Mouse (Mus musculus) spleen, postnatal 36 days (tissue): ENCODE data around the gene Il1rn.

Source experiments
- DNase-seq, 2 experiments: peaks; one replicate each; pipeline ENCODE4 v3.0.0; 2022; ENCODE audit warnings: low spot score in 2 of 2, mixed read lengths in 1 of 2

Gene Il1rn

DNA sequence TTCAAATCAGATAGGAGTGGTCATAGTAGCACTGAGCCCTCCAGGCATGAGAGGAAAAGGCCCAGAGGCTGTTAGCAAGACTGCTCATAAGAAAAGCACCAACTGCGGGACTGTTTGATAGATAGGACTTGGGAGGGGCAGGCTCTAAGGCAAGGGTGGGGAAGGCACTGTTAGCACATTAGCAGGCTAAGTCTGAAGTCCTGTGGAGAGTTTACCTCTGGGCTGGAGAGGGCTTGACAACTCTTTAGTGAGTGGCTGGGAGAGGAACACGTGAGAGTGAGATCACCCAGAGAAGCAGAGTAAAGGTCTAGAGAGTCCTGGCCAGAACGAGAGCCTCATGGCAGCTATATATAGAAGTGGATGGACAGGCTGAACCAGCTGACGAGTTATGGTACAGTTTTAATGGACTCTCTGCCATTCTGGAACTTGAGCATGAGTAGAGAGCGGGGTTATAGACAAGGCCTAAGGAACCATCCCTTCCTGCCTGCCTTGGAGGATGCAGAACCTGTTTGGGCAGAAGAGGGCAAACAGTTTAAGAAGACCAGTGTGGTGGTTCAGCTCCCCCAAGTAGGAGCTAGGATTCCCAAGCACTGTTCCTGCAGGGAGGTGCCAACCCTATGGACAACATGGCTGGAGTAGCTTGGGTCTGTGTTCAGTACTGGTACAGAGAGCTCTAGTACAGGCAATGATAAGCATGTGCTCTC lies 42.2 kb downstream of the Il1rn start:
- no peak for DNase-seq

DNA sequence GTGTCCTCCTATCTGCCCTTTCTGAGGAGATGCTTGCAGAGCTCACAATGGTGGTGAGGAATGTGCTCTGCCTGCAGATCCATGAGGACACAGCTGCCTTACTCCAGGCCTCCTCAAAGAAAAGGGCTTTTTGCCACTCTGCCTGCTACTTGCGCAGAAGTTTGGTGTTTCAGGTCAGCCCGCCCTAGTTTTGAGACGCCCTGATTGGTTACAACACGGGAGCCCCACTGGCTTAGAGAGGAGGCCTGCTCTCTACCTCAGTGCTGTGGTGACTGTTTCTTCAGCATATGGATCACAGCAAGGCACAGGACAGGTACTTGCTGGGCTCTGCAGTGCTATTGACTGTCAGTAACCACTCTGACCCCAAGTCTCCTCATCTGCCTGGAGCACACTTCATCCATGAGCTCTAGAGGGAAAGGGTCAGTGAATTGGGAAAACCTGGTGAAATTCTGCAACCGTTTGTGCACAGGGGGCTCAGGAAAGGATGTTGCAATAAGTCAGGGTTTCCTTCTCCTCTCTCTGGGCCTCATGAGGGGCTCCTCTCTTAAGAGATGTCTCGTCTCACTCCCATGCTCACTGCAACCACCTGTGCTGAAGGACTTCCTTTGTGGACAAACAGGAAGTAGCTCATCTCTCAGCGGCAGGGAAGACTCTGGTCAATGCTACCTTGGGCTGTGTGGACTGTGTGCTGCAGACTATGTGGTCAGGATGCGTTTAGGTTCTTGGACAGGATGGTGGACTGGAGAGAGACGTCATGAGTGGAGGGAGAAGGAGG lies 46.0 kb downstream of the Il1rn start:
- peak; percentile 35 to 51 for DNase-seq

DNA sequence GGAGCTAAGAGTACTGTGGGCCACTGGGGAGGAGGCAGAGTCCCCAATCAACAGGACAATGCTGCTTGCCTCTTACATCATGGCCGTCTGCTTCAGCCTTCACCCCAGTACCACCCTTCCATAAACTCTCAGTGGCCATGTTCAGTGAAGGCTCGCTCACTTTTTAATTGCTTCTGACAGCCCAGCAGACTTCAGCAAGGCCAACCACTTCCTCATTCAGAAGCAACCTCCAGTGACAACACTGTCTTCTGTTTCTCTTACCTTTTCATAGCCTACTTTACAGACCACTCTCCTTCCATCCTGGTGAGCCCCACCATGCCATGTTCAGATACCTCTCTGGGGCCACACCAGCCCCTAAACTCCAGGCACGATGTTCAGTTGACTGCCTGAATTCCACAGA lies 47.0 kb downstream of the Il1rn start:
- peak; percentile 49 to 52 for DNase-seq

DNA sequence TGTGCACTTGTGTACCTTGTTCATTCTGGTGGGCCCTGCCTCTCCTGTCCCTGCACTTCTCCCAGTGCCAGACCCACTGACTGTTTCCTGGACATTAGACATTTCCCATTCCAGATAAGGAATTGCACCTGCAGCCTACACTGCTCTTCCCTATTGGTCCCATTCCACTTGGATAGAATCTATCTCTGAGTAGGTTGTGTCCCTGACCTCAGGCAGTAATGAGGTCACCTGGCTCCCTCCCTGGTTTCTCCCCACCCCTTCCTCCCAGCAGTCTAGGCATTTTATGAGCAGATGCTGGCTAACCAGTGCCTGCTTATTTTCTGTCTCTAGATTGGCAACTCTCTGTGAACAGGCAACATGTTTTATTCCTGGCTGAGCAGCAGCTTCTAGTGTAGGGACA lies 47.7 kb downstream of the Il1rn start:
- no peak for DNase-seq

DNA sequence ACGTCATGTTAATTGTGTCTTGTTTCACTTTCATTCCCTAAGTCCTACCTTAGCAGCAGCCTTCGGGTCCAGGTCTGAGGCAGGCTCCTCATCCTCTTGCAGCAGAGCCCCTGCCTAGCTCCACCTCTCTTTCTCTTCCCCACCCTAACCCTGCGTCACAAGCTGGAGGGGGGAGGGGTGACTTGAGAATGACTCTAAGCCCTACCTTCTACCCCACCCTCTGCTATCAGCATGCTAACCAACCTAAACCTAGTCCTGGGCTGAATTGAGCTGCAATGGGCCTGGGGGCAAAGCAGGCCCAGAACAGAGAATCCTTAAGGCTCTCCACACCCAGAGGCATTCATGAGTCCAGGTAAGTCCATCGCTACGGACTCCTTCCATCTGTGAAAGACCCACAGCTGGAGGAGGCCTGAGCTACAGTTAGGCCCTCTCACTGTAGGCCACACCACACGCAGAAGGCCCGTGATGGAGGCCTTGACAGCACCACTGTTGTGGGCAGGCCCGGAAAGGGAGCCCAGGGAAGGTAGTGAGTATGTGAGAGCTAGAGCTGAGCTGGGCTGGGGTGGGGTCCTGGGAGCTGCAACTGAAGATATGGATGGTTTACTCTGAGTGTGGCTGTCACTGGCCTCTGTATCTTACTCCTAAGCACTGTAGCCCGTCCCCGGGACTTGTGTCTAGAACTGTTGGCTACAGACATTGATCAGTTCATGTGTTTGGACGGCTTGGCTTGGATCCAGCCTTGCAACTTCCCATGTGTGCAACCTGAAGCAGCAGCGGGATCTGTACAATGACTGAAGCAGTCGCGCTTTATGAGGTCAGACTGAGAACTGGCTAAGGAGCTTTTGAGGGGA lies 48.7 kb downstream of the Il1rn start:
- DNase-seq = peak; percentile 85 to 88

DNA sequence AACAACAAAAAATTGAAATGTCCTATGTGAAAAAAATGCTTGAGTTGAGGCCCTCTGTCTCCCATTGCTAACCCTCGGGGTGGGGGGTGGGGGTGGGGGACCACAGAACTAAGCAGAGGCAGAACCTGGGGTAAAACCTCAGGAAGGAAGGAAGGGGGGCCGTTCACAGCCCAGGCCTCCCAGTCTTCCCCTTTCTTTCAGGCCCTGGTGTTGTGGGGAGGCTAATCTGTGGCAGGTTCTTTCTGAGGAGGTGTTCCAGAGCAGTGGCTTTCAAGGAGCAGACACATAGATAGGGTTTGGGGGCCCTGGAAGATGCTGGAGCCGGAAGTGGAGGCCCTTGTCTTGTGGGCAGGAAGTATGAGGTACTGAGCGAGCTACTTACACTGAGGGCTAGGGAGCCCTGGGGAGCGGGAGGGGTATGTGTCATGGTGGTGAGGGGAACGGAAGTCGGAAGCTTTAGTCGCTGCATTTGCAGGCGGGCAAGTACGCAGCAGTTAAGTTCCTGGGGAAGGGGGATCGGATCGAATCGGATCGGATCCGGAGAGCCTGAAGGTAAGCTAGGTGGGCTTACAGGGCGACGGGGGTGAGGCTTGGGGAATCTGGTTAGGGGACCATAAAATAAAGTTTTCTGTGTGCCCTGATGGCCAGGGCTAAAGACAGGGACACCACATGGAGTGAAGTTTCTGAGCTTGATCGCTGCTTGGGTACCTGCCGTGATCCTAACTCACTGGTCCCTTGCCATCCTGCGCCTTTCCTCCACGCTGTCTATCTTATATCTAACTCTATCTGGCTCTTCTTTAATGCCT lies 49.7 kb downstream of the Il1rn start:
- DNase-seq = peak; percentile 87 to 88

DNA sequence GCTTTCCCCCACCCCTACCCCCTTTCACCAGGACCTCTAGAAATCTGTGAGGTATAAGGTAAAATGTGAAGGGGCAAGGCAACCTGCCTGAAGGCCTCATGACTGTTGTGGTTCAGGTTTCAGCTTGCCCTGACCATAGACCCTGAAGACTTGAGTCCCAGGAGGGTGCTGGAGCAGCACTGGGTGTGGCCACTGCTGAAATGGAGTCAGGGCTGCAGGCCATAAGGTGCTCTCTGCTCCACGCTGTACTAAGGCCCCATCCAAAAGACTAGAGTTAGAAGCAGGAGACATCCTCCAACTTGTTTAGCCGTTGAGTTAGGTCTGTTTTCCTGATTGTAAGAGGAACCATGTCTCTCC lies 50.3 kb downstream of the Il1rn start:
- DNase-seq = peak; percentile 57 to 63

DNA sequence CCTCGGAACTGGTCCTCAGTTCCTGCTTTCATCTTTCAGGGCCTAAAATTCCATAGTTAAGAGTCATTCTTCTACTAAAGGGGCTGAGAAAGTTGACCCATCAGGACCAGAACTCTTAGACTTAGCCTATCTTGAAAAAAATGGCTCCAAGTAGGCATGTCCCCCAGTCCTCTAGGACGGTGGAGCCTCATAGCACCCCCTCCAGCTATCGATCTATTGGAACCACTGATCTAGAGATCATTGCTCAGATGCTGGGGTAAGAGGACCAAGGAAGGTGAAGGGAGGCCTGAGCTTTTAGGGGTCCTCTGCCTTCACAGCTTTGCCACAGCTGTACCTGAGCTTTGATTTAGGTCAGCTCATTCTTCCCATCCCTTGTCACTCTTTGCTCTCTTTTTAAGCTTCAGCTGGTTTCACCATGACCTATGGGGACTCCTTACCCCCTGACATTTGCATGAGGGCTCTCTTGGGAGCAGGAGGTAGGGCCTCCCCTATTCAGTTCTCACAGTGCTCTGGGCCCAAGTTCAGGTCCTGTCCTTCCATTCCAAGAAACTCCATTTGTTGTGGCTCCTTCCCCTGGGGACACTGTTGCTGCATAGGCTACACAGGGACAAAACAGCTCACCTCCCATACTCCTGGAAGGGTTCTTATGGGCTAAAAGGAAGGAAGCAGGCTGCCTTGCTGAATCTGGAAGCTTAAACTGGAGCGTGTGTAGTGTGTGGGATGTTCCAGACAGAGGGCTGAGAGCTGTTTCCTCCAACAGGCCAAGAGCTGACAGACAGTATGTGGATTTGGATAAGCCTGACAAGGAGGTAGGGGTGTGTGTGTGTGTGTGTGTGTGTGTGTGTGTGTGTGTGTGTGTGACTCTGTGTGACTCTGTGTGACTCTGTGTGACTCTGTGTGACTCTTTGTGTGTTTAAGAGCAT lies 51.0 kb downstream of the Il1rn start:
- peak; percentile 70 to 74 for DNase-seq

DNA sequence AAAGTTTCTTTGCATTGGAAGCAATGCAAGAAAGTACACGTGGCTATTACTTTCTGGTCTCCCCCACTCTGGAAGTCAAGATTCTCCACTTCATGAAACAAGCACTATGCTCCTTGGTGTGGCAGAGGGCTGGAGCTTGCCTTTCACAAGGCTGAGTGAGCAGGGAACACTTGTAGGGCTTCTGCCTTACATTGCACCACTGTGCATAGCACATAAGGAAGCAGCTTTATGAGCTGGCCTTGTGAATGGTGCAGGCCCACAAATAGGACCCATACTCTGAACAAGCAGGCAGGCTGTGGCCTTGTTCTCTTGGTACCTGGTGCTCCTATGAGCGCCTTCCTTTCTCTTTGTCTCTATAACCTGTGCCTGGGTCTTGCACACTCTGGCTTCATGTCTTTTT lies 56.6 kb downstream of the Il1rn start:
- no peak for DNase-seq

DNA sequence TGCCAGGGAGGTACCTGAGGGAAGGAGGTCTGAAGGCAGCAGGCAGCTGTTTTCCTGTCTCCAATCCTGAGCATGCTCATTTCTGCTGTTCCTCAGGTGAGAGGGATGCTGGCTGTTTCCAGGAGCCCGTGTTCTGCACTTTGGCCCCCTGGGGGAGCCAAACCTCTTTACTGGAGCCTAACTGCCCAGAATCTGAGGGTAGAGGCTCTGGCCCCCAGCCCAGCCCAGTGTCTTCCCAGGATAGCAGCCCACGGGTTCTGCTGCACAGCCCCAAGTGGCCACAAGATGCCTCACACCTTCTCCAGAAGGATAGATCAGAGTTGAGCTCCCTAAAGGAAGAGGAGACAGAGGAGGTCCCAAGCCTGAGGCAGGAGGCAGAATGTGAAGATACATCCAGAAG lies 60.5 kb downstream of the Il1rn start:
- DNase-seq = no peak

DNA sequence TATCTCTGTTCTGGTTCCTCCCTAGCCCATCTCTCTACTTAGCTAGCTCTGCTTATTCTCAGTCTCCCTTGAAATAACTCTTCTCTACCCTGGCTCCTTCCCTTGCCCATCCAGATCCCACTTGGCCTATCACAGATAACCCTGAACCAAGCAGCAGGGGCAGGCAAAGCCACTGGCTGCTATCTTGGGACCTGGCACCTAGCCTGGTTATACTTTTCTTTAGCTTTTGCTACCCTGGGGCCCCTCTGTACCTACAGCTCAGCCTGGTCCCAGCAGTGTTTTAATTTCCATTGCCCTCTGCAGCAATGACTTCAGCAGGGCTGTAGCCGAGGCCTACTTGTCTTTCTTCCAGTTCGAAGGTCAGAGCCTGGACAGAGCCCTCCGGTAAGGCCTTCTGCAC lies 64.1 kb downstream of the Il1rn start:
- DNase-seq = no peak
